Mouse (Mus musculus): ENCODE data around the gene Dnajc6.

DNA sequence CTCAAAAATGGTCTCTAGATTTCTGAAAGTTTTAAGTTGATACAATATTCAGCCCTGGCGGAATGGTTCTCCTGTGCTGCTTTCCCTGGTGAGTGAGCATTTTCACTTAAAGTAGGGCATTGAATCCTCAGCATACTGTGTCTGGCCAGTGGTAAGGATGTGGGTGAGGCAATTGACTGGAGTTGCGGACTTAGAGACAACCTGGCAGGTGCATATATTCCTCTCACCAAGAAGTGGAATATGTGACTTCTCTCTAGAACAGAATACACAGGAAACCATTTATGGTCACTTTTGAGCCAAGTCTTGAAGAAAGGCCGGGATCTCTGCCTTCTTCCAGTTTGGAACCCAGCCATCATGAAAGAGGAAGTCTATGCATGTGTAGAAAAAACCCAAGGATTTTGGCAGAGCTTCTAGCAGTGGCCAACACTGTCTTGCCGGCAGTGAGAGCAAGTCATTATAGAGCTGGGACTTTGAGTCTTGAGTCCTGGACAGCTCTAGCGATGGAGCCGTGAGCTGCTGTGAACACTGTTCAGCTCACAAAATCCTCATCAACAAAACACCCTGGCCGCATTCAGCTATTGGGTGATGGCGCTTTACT lies 6.0 kb upstream of the Dnajc6 start:
- TF ChIP-seq POLR2A (IDR thresholded peaks at IDR 0.05; ENCODE audit: borderline replicate concordance, extremely low read depth, low read depth, low read length) (no peak), CTCF (IDR thresholded peaks at IDR 0.05; ENCODE audit: insufficient read depth, low read length) (no peak)

All from lung, adult 2 months (tissue).